Mouse (Mus musculus) embryonic facial prominence, embryonic 11.5 days (tissue): ENCODE measurements around the gene Hhat. TPM values are rescaled to one million over a fixed set of nuclear protein-coding genes. Genes with fewer than 3 reads are reported as not detected.

Experiments
- ATAC-seq: fragments of 200-750 bp; cut with Nextera tagmentation; replicated peaks from 2 replicates; pipeline ENCODE4 v1.8.0; 2017; ENCODE audit warnings: low read depth; ENCODE audit not compliant: insufficient number of reproducible peaks, low FRiP score, low TSS enrichment
- DNase-seq: peaks from one replicate; pipeline ENCODE4 v3.0.0-alpha.2; 2015; ENCODE audit warnings: low spot score
- H3K27ac ChIP-seq: fragments of 300-500 bp; sonication (generic); replicated peaks from 2 replicates; pipeline ENCODE4 v1.5.1; 2014; ENCODE audit warnings: mild to moderate bottlenecking, low read depth, low read length, control low read depth
- H3K27me3 ChIP-seq: fragments of 300-500 bp; sonication (generic); 2 replicates; pipeline ENCODE4 v1.6.1; 2014; ENCODE audit warnings: mild to moderate bottlenecking, low read length, moderate library complexity, mixed read lengths; ENCODE audit not compliant: control insufficient read depth, insufficient read depth
- H3K36me3 ChIP-seq: fragments of 300-500 bp; sonication (generic); replicated peaks from 2 replicates; pipeline ENCODE4 v1.6.1; 2014; ENCODE audit warnings: low read depth, mild to moderate bottlenecking, low read length, moderate library complexity, mixed read lengths; ENCODE audit not compliant: control insufficient read depth, insufficient read depth
- H3K4me1 ChIP-seq: fragments of 300-500 bp; sonication (generic); 2 replicates; pipeline ENCODE4 v1.6.1; 2014; ENCODE audit warnings: low read length, mixed read lengths; ENCODE audit not compliant: control insufficient read depth, insufficient read depth
- H3K4me2 ChIP-seq: fragments of 300-500 bp; sonication (generic); 2 replicates; pipeline ENCODE4 v1.6.1; 2014; ENCODE audit warnings: low read depth, mild to moderate bottlenecking, control low read depth, low read length, moderate library complexity
- H3K4me3 ChIP-seq: fragments of 300-500 bp; sonication (generic); 2 replicates; pipeline ENCODE4 v1.5.1; 2014; ENCODE audit warnings: low read depth, low read length, control low read depth
- H3K9ac ChIP-seq: fragments of 300-500 bp; sonication (generic); replicated peaks from 2 replicates; pipeline ENCODE4 v1.6.1; 2014; ENCODE audit warnings: mild to moderate bottlenecking, control low read depth, low read length
- H3K9me3 ChIP-seq: fragments of 300-500 bp; sonication (generic); replicated peaks from 2 replicates; pipeline ENCODE4 v1.6.1; 2016; ENCODE audit warnings: mild to moderate bottlenecking, low read length, inconsistent platforms, mixed read lengths; ENCODE audit not compliant: control insufficient read depth
- WGBS: fragments of 180-500 bp; shearing (Covaris S2); extraction: QIAGEN DNeasy Blood & Tissue Kit; methylation state at CpG from one replicate; pipeline ENCODE4 v1.1.7; 2014; 5-methylcytosine and 5-hydroxymethylcytosine counted together
- polyA plus RNA-seq: library from polyadenylated mRNA; unstranded; fragments of >200 nt; fragmentation: Nextera tagmentation; extraction: Ambion mirVana; gene quantifications from 2 replicates; pipeline ENCODE4 v1.2.1, GENCODE M21; 2014

Gene Hhat
- polyA plus RNA-seq, 1 experiment from 2014 or later: 9.1 TPM

GRCm38 (mm10) chr1:192503651-192504050, 267.4 kb downstream of the Hhat start:
- H3K9ac ChIP-seq: no peak overlapping the region
- no peaks in the 10 kb centered on the region for H3K4me1 ChIP-seq
- no peaks in the 10 kb centered on the region for H3K9me3 ChIP-seq
- ATAC-seq: no peak
- no peak overlapping the region for H3K4me2 ChIP-seq
- H3K27me3 ChIP-seq: no peaks in the 10 kb centered on the region
- DNase-seq: no peak
- H3K36me3 ChIP-seq: no peaks in the 10 kb centered on the region
- no peak overlapping the region for H3K4me3 ChIP-seq
- no peak overlapping the region for H3K27ac ChIP-seq
- 83% methylated on average over 4 of the region's 4 CpGs for WGBS

- Histone ChIP-seq H3K4me1 (no peaks in the 10 kb centered on the region), H3K9ac (no peak overlapping the region), H3K36me3 (no peaks in the 10 kb centered on the region), H3K9me3 (no peaks in the 10 kb centered on the region), H3K4me2 (no peak overlapping the region), H3K27me3 (no peaks in the 10 kb centered on the region), H3K4me3 (no peak overlapping the region), H3K27ac (no peak overlapping the region)
- no peak for ATAC-seq
- DNase-seq: no peak
These were observed 268.2 kb downstream of the Hhat start for GRCm38 (mm10) chr1:192502835-192503234.

GRCm38 (mm10) chr1:192502016-192502415, 269.0 kb downstream of the Hhat start:
- no peak overlapping the region for H3K4me3 ChIP-seq
- no peak overlapping the region for H3K27ac ChIP-seq
- no peaks in the 10 kb centered on the region for H3K4me1 ChIP-seq
- ATAC-seq (no peak), DNase-seq (no peak)
- no peaks in the 10 kb centered on the region for H3K27me3 ChIP-seq
- 90% methylated on average over 9 of the region's 9 CpGs for WGBS
- H3K36me3 ChIP-seq: no peaks in the 10 kb centered on the region
- no peaks in the 10 kb centered on the region for H3K9me3 ChIP-seq
- no peak overlapping the region for H3K4me2 ChIP-seq
- H3K9ac ChIP-seq: no peak overlapping the region

DNA sequence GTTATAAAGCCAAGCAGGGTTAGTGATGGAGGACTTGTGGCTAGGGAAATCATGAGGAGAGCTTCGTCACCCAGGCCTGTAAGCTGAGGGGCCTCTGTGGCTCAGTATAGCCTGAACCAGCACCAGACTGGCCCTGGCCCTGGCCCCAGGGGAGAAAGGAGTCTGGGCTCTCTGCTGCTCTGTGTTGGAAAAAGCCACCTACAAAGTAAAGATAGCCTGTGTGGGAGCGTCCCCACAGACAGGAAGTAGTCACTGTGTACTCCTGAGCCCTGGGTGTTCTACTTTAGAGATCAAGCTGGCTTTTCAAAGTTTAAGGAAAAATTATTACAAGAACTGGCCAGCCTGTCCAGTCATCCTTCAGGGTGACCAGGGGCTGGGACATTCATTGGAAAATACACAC, 273.5 kb downstream of the Hhat start:
- no peak overlapping the region for H3K27ac ChIP-seq
- no peak overlapping the region for H3K4me2 ChIP-seq
- no peak overlapping the region for H3K4me3 ChIP-seq
- DNase-seq (no peak), ATAC-seq (no peak)
- no peak overlapping the region for H3K9ac ChIP-seq
- no peaks in the 10 kb centered on the region for H3K9me3 ChIP-seq
- H3K36me3 ChIP-seq: no peaks in the 10 kb centered on the region
- H3K4me1 ChIP-seq: no peaks in the 10 kb centered on the region
- H3K27me3 ChIP-seq: no peaks in the 10 kb centered on the region
- WGBS: 82% methylated on average over 2 of the region's 2 CpGs

GRCm38 (mm10) chr1:192489908-192490825, 280.9 kb downstream of the Hhat start:
- ATAC-seq: no peak
- Histone ChIP-seq H3K9ac (no peak overlapping the region), H3K9me3 (no peaks in the 10 kb centered on the region), H3K4me2 (no peak overlapping the region), H3K36me3 (no peaks in the 10 kb centered on the region), H3K4me1 (no peaks in the 10 kb centered on the region), H3K27ac (no peak overlapping the region), H3K27me3 (no peaks in the 10 kb centered on the region), H3K4me3 (no peak overlapping the region)
- 76% methylated on average over 13 of the region's 13 CpGs for WGBS
- DNase-seq: no peak

GRCm38 (mm10) chr1:192487571-192487970, 283.5 kb downstream of the Hhat start:
- Histone ChIP-seq H3K4me3 (no peak overlapping the region), H3K9me3 (no peaks in the 10 kb centered on the region)
- WGBS: 90% methylated on average over 11 of the region's 11 CpGs

GRCm38 (mm10) chr1:192485030-192485429, 286.0 kb downstream of the Hhat start:
- no peak for ATAC-seq

More at GRCm38 (mm10) chr1:192487571-192487970, 283.5 kb downstream of the Hhat start:
- Histone ChIP-seq H3K4me1 (no peaks in the 10 kb centered on the region), H3K36me3 (no peaks in the 10 kb centered on the region), H3K27ac (no peak overlapping the region), H3K27me3 (no peaks in the 10 kb centered on the region), H3K9ac (no peak overlapping the region), H3K4me2 (no peak overlapping the region)
- no peak for ATAC-seq
- no peak for DNase-seq

DNA sequence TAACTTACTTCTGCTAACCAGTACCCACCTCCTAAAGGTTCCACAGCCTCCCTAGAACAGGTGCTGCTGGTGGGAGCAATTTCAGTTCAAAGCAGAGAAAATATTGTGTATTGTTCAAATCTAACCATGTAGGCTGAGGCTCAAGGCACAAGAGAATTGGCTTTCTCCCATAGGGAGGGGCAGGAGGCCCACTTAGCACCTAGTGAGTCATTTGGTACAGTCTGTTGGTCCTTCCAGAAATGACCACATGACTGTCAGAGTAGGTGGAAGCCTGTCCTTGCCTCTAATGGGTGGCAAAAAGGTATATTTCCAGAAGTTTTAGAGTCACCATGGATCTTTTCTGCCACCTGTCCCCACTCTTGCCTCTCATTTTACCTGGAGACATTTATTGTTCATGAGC, 289.6 kb downstream of the Hhat start:
- no peaks in the 10 kb centered on the region for H3K9me3 ChIP-seq
- DNase-seq (no peak), ATAC-seq (no peak)
- H3K4me3 ChIP-seq: no peak overlapping the region
- no peak overlapping the region for H3K9ac ChIP-seq
- no peak overlapping the region for H3K4me2 ChIP-seq
- no peak overlapping the region for H3K27ac ChIP-seq
- no peaks in the 10 kb centered on the region for H3K27me3 ChIP-seq
- no peaks in the 10 kb centered on the region for H3K36me3 ChIP-seq
- no peaks in the 10 kb centered on the region for H3K4me1 ChIP-seq

More at GRCm38 (mm10) chr1:192485030-192485429, 286.0 kb downstream of the Hhat start:
- H3K9me3 ChIP-seq: no peaks in the 10 kb centered on the region
- no peaks in the 10 kb centered on the region for H3K4me1 ChIP-seq
- no peak overlapping the region for H3K4me2 ChIP-seq
- H3K36me3 ChIP-seq: no peaks in the 10 kb centered on the region
- DNase-seq: no peak
- no peak overlapping the region for H3K9ac ChIP-seq
- H3K27me3 ChIP-seq: no peaks in the 10 kb centered on the region
- no peak overlapping the region for H3K4me3 ChIP-seq
- H3K27ac ChIP-seq: no peak overlapping the region
- WGBS: 80% methylated on average over 3 of the region's 3 CpGs
